Mouse (Mus musculus) neural tube, embryonic 11.5 days (tissue): Measurements from ENCODE around the gene Nr3c2. TPM values are rescaled to one million over a fixed set of nuclear protein-coding genes. Genes with fewer than 3 reads are reported as not detected.

Experiments
- ATAC-seq: fragments of 200-750 bp; cut with Nextera tagmentation; 2 replicates; pipeline ENCODE4 v1.8.0; 2017; ENCODE audit warnings: moderate number of reproducible peaks, mild to moderate bottlenecking, moderate TSS enrichment, moderate library complexity; ENCODE audit not compliant: insufficient read depth, low FRiP score, low TSS enrichment
- DNase-seq: peaks from one replicate; pipeline ENCODE4 v3.0.0-alpha.2; 2015; ENCODE audit warnings: low spot score
- H3K27ac ChIP-seq: fragments of 300-500 bp; sonication (generic); 2 replicates; pipeline ENCODE4 v1.5.1; 2014; ENCODE audit warnings: low read depth, mild to moderate bottlenecking, low read length
- H3K27me3 ChIP-seq: fragments of 300-500 bp; sonication (generic); 2 replicates; pipeline ENCODE4 v1.6.1; 2014; ENCODE audit warnings: mild to moderate bottlenecking, low read length, mixed read lengths; ENCODE audit not compliant: control insufficient read depth, insufficient read depth
- H3K36me3 ChIP-seq: fragments of 300-500 bp; sonication (generic); 2 replicates; pipeline ENCODE4 v1.6.1; 2014; ENCODE audit warnings: mild to moderate bottlenecking, low read length, moderate library complexity, mixed read lengths; ENCODE audit not compliant: control insufficient read depth, insufficient read depth
- H3K4me1 ChIP-seq: fragments of 300-500 bp; sonication (generic); 2 replicates; pipeline ENCODE4 v1.6.1; 2014; ENCODE audit warnings: low read length, mixed read lengths; ENCODE audit not compliant: control insufficient read depth, insufficient read depth
- H3K4me2 ChIP-seq: fragments of 300-500 bp; sonication (generic); 2 replicates; pipeline ENCODE4 v1.6.1; 2014; ENCODE audit warnings: low read depth, mild to moderate bottlenecking, moderate library complexity
- H3K4me3 ChIP-seq: fragments of 300-500 bp; sonication (generic); 2 replicates; pipeline ENCODE4 v1.5.1; 2014; ENCODE audit warnings: low read depth, low read length
- H3K9ac ChIP-seq: fragments of 300-500 bp; sonication (generic); 2 replicates; pipeline ENCODE4 v1.6.1; 2014; ENCODE audit warnings: mild to moderate bottlenecking, low read length
- H3K9me3 ChIP-seq: fragments of 300-500 bp; sonication (generic); 2 replicates; pipeline ENCODE4 v1.6.1; 2016; ENCODE audit warnings: low read length; ENCODE audit not compliant: control insufficient read depth
- WGBS: fragments of 180-500 bp; shearing (Covaris S2); extraction: QIAGEN DNeasy Blood & Tissue Kit; methylation state at CpG from one replicate; pipeline ENCODE4 v1.1.7; 2014; 5-methylcytosine and 5-hydroxymethylcytosine counted together
- polyA plus RNA-seq: library from polyadenylated mRNA; unstranded; fragments of >200 nt; fragmentation: Nextera tagmentation; extraction: Ambion mirVana; gene quantifications from 2 replicates; pipeline ENCODE4 v1.2.1, GENCODE M21; 2014

Nr3c2 gene
- polyA plus RNA-seq, 1 experiment from 2014 or later, result 1.2 TPM

DNA sequence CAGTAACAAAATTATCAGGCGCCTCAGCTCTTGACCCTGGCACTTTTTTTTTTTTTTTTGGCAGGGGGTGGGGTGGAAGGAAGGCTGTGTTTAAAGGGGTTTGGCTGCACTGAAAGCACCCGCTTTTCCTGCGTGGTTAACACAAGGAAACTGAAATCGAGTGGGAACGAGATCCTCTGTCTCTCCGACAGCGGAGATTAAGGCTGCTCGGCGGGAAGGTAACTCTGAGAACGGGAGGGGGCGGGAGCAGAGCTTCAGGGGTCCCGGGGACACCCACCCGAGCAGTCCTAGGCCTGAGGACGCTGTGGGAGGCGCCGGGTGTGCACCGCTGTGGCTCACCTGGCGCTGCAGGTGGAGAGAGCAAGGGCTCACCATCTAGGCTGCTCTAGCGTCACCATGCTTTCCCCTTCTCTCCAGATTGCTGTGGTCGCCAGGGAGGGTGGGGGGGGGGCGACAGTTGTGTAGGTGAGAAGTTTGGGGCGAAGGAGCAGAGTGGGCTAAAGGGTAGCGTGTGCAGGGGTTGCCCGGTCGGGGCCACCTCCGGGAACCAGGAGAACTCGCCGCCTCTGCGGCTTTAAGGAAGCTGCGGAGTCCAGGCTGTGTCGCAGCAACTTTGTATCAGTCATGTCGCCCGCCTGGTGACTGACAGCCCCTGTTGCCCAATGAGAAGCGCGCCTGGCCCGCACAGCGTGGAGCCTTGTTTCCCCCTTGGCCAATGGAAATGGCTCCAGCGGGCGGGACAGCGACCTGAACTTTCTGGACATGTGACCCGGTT, 2.4 kb downstream of the Nr3c2 start:
- WGBS, result under 1% methylated on average over 40 of the region's 41 CpGs
- Histone ChIP-seq H3K4me3 (peak overlapping the region; percentile 50), H3K4me1 (peaks cover 8% of the 10 kb centered on the region), H3K36me3 (no peaks in the 10 kb centered on the region), H3K27ac (no peak overlapping the region), H3K4me2 (peak overlapping the region; percentile 99), H3K27me3 (peaks cover 30% of the 10 kb centered on the region), H3K9me3 (no peaks in the 10 kb centered on the region), H3K9ac (no peak overlapping the region; the same call in 1 of the 2 replicates)
- ATAC-seq (peak; percentile 97), DNase-seq (peak; percentile 95)

DNA sequence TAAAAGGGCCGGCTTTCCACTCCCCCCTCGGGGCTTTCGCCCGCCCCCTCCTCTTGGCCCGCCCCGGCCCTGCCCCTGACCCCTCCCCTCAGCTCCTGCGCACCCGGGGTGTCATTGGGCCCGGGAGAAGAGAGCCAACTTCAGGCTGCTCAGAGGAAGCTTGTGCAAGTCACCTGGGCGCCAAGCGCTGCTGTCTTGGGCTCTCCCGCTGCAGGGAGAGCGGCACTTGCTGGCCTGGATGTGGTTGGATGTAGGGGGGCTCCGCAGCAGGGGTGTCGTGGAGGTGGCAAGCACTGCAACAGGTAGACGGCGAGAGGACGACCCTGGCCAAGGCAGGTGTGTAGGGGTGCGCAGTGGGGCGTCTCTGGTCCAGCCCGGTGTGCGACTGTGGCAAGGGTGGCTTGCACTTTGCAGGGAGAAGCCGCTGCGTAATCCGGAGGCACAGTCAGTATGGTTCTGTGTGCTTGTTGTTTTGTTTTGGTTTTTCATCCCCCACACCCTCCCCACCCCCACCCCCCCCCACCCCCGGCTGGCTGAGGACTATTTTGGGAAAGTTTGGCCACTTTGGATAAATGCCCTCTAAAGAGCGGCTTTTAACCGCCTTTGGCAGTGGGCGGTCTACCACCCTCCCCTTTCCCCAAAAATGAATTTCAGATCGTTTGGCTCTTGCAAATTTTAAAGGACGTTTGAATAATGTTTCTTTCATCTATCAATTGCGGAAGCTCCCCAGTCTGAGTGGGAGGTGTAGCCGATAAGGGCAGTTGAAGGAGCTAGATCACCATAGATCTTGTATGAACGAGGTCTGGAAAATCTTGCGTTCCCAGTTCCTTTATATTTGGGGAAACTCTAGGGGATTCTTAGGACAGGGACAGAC, 3.2 kb downstream of the Nr3c2 start:
- DNase-seq, result no peak
- 2% methylated on average over 29 of the region's 35 CpGs for WGBS
- H3K4me2 ChIP-seq, result peak overlapping the region; percentile 99
- no peak overlapping the region for H3K27ac ChIP-seq
- H3K4me1 ChIP-seq, result peaks cover 8% of the 10 kb centered on the region
- no peaks in the 10 kb centered on the region for H3K36me3 ChIP-seq
- H3K27me3 ChIP-seq, result peaks cover 28% of the 10 kb centered on the region
- no peak for ATAC-seq
- peak overlapping the region; percentile 50 for H3K4me3 ChIP-seq
- no peaks in the 10 kb centered on the region for H3K9me3 ChIP-seq
- H3K9ac ChIP-seq, result 0 out of 2 replicates have a peak overlapping the region, but pooled peaks have one; percentile 41

DNA sequence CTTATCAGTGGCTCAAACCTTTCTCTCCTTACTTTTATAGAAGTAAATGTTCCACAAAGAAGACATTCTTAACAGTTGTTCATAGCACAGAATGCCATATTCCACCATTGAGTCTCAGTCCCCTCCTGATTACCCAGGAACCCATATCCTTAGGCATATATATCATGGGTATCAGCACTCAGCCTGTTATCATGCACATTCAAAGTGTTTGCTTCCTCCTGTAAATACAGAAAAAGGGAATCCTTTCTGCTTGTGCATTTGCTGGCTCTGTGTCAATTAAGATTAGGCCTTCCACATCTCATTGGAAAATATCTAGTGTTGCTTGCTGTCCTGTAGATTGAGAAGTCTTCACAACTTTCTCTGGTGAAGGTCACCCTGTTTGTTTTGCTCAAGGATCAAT, 12.0 kb downstream of the Nr3c2 start:
- Histone ChIP-seq H3K27me3 (no peaks in the 10 kb centered on the region), H3K9ac (no peak overlapping the region), H3K4me2 (no peak overlapping the region), H3K4me3 (no peak overlapping the region), H3K4me1 (no peaks in the 10 kb centered on the region), H3K27ac (no peak overlapping the region), H3K9me3 (no peaks in the 10 kb centered on the region), H3K36me3 (no peaks in the 10 kb centered on the region)
- no peak for ATAC-seq
- no peak for DNase-seq

DNA sequence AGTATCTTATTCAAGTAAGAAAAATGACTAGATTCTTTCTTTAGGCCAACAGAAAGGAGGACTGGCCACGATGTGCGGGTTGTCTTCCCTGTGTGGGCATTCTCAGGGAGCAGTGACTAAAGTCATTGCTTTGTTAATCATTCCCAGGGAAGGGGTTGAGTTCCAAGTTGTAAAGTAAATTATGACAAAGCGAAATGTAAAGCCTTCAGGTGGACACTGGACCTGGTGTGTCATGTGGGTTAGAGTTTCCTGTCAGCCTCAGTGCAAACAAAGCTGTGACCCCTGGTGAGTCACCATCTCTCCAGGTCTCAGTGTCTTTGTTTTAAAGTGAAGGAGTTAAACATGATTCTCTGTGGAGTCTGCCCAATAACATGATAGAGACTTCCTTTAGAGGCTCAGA, 13.4 kb downstream of the Nr3c2 start:
- Histone ChIP-seq H3K4me3 (no peak overlapping the region), H3K36me3 (no peaks in the 10 kb centered on the region), H3K4me1 (no peaks in the 10 kb centered on the region), H3K9me3 (no peaks in the 10 kb centered on the region), H3K9ac (no peak overlapping the region), H3K27me3 (no peaks in the 10 kb centered on the region), H3K4me2 (no peak overlapping the region), H3K27ac (no peak overlapping the region)
- DNase-seq (no peak), ATAC-seq (no peak)
- WGBS, result 80% methylated on average over 3 of the region's 3 CpGs

DNA sequence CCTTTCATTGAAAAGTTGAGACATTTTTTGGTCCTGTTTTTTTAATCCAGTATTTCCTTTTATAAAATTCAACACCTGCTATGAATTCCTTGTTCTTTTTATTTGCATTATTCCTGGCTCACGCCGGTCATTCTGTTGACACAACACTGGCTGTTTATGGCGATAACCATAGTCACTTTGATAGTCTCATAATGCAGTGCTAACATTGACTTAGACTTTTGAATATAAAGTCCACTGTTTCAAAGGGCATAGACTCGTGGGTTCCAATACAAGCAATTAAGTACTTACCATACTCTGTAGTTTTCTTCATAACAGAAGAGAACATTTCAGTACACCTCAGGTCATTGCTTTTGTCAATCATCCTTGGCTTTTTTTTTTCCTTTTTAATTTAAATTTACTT, 14.0 kb downstream of the Nr3c2 start:
- Histone ChIP-seq H3K36me3 (no peaks in the 10 kb centered on the region), H3K4me2 (no peak overlapping the region), H3K9me3 (no peaks in the 10 kb centered on the region), H3K27ac (no peak overlapping the region), H3K4me3 (no peak overlapping the region), H3K4me1 (no peaks in the 10 kb centered on the region), H3K9ac (no peak overlapping the region), H3K27me3 (no peaks in the 10 kb centered on the region)
- DNase-seq, result no peak
- no peak for ATAC-seq
- 92% methylated on average over 4 of the region's 4 CpGs for WGBS

DNA sequence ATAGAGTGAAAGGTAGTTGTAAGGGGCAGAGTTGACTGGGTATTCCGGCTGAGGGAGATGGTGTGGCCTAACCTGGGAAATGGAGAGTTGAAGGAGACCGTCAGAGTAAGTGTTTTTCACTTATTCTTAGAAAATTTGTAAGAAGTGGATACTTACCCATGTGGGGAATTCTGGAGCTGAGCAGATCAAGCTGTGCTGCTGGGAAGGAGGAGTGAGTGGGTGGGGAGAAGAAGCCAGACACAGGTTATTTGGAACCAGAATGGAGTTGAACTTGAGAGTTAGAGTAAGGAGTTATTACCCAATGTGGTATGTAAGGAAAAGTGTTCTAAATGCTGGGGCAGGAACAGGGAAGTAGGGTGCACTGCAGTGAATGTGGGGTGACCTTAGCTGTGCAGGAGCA, 16.0 kb downstream of the Nr3c2 start:
- DNase-seq (no peak), ATAC-seq (no peak)
- Histone ChIP-seq H3K36me3 (no peaks in the 10 kb centered on the region), H3K4me3 (no peak overlapping the region), H3K9me3 (no peaks in the 10 kb centered on the region), H3K4me2 (no peak overlapping the region), H3K9ac (no peak overlapping the region), H3K27me3 (no peaks in the 10 kb centered on the region), H3K4me1 (no peaks in the 10 kb centered on the region), H3K27ac (no peak overlapping the region)
- 86% methylated on average over 2 of the region's 2 CpGs for WGBS

DNA sequence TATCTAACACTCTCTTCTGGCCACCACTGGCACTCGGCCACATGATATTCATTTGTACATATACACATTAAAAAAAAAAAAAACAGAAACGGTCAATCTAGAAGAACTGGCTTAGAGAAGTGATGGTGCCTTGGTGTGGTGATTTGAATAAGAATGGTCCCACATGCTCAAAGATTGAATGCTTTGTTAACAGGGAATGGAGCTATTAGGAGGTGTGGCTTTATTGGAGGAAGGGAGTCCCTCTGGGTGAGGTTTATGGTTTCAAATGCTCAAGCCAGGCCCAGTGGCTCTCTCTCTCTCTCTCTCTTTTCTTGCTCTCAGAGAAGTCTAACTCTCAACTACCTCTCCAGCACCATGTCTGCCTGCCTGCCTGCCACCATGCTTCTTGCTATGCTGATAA, 20.3 kb downstream of the Nr3c2 start:
- Histone ChIP-seq H3K27ac (no peak overlapping the region), H3K27me3 (no peaks in the 10 kb centered on the region), H3K4me2 (no peak overlapping the region), H3K4me3 (no peak overlapping the region), H3K4me1 (no peaks in the 10 kb centered on the region), H3K9ac (no peak overlapping the region), H3K36me3 (no peaks in the 10 kb centered on the region), H3K9me3 (no peaks in the 10 kb centered on the region)
- DNase-seq (no peak), ATAC-seq (no peak)
- WGBS, result 83% methylated on average over 2 of the region's 2 CpGs

DNA sequence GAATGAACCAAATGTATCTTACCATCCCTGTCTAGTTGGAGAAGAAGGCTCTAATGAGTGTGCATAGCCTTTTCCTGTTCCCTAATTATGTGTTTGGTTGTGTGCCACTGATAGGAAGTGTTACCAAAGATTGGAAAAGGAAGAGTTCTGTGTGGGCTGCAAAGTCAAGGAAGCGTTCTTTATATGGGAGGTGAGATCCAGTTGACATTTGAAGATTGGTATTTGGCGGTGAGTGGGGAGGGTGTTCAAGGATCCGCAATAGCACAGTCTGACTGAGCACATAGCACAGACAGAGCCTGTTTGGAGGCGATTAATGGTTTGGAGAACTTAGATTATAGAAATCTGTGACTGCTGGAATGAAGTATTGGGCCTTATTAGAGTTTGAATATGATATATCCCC, 24.9 kb downstream of the Nr3c2 start:
- 92% methylated on average over 4 of the region's 4 CpGs for WGBS
- no peak for DNase-seq
- H3K4me1 ChIP-seq, result no peaks in the 10 kb centered on the region
- no peak overlapping the region for H3K9ac ChIP-seq
- no peaks in the 10 kb centered on the region for H3K36me3 ChIP-seq
- no peak overlapping the region for H3K27ac ChIP-seq
- no peak overlapping the region for H3K4me2 ChIP-seq
- H3K27me3 ChIP-seq, result no peaks in the 10 kb centered on the region
- no peak overlapping the region for H3K4me3 ChIP-seq
- no peaks in the 10 kb centered on the region for H3K9me3 ChIP-seq
- ATAC-seq, result no peak

DNA sequence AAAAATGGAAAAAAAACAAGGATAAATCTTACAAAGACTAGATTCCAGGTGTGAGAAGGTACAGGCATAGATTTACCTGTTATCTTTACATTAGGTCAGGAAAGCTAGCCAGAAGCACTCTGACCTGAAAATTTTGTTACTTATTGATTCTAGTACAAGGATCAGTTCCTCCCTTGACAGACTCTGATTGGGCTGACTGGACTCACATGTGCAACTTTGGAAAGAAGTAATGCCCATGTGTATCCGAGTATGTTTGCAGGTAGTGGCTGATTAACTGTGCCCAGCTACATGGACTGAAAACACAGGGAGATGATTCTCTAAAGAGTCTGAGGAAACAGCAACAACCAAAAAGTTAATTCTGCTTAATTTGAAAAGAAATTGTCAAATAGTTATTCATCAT, 29.1 kb downstream of the Nr3c2 start:
- H3K4me2 ChIP-seq, result no peak overlapping the region
- DNase-seq, result no peak

More for the DNA sequence above, 29.1 kb downstream of the Nr3c2 start:
- 87% methylated on average over 1 of the region's 1 CpGs for WGBS
- Histone ChIP-seq H3K27ac (no peak overlapping the region), H3K9me3 (no peaks in the 10 kb centered on the region), H3K36me3 (no peaks in the 10 kb centered on the region), H3K4me1 (no peaks in the 10 kb centered on the region), H3K9ac (no peak overlapping the region), H3K27me3 (no peaks in the 10 kb centered on the region), H3K4me3 (no peak overlapping the region)
- ATAC-seq, result no peak
